Mouse (Mus musculus): Measurements from ENCODE around the gene Osbpl8.

GRCm38 (mm10) chr10:111201666-111202065 is 37.1 kb downstream of the Osbpl8 start:
- TF ChIP-seq POLR2A (IDR thresholded peaks at IDR 0.05; ENCODE audit: borderline replicate concordance, low read depth, low read length): no peak
- no peak for TF ChIP-seq CTCF (IDR thresholded peaks at IDR 0.05; ENCODE audit: low read depth, low read length)
